Mouse (Mus musculus): ENCODE measurements at regions not wholly inside any gene's neighbourhood (a gene's known extent, or its start where the extent isn't known, plus 50 kb on each side); places are given as distances from the start of the nearest gene placed in this dataset.

- Histone ChIP-seq H3K9me3 (no peaks in the 10 kb centered on the region), H3K4me2 (replicated peaks) (no peak overlapping the region), H3K27ac (no peak overlapping the region), H3K36me3 (no peaks in the 10 kb centered on the region), H3K4me1 (replicated peaks) (no peaks in the 10 kb centered on the region), H3K9ac (replicated peaks) (no peak overlapping the region), H3K27me3 (no peaks in the 10 kb centered on the region), H3K4me3 (replicated peaks) (no peak overlapping the region)
- ATAC-seq: no peak
- WGBS: 80% methylated on average over 10 of the region's 10 CpGs
These were observed 54.0 kb upstream of the Cerkl start for GRCm38 (mm10) chr2:79510485-79511094.

GRCm38 (mm10) chr2:79511108-79511507 is 54.5 kb upstream of the Cerkl start:
- ATAC-seq: no peak
- Histone ChIP-seq H3K4me3 (replicated peaks) (no peak overlapping the region), H3K9ac (replicated peaks) (no peak overlapping the region), H3K4me2 (replicated peaks) (no peak overlapping the region), H3K27me3 (no peaks in the 10 kb centered on the region), H3K27ac (no peak overlapping the region), H3K36me3 (no peaks in the 10 kb centered on the region), H3K4me1 (replicated peaks) (no peaks in the 10 kb centered on the region), H3K9me3 (no peaks in the 10 kb centered on the region)
- WGBS: 84% methylated on average over 6 of the region's 6 CpGs

GRCm38 (mm10) chr2:79511676-79512323 is 55.2 kb upstream of the Cerkl start:
- Histone ChIP-seq H3K36me3 (no peaks in the 10 kb centered on the region), H3K27me3 (no peaks in the 10 kb centered on the region), H3K4me2 (replicated peaks) (0 out of 2 replicates have a peak overlapping the region, but pooled peaks have one; percentile 20), H3K9ac (replicated peaks) (no peak overlapping the region), H3K4me3 (replicated peaks) (no peak overlapping the region), H3K9me3 (no peaks in the 10 kb centered on the region), H3K27ac (no peak overlapping the region), H3K4me1 (replicated peaks) (no peaks in the 10 kb centered on the region)
- WGBS: 27% methylated on average over 11 of the region's 11 CpGs
- no peak for ATAC-seq

- no peaks in the 10 kb centered on the region for H3K27me3 ChIP-seq
- H3K9me3 ChIP-seq: no peaks in the 10 kb centered on the region
- H3K4me2 ChIP-seq (replicated peaks): 0 out of 2 replicates have a peak overlapping the region, but pooled peaks have one; percentile 20
- no peak overlapping the region for H3K4me3 ChIP-seq (replicated peaks)
- WGBS: 65% methylated on average over 2 of the region's 2 CpGs
- no peak for ATAC-seq
- no peak overlapping the region for H3K9ac ChIP-seq (replicated peaks)
- H3K36me3 ChIP-seq: no peaks in the 10 kb centered on the region
- H3K27ac ChIP-seq: no peak overlapping the region
- no peaks in the 10 kb centered on the region for H3K4me1 ChIP-seq (replicated peaks)
These were observed 55.8 kb upstream of the Cerkl start for GRCm38 (mm10) chr2:79512374-79512773.

- H3K9ac ChIP-seq (replicated peaks): no peak overlapping the region
- no peak overlapping the region for H3K4me3 ChIP-seq (replicated peaks)
- H3K4me1 ChIP-seq (replicated peaks): no peaks in the 10 kb centered on the region
- H3K4me2 ChIP-seq (replicated peaks): no peak overlapping the region
- H3K36me3 ChIP-seq: no peaks in the 10 kb centered on the region
- ATAC-seq: no peak
- H3K9me3 ChIP-seq: no peaks in the 10 kb centered on the region
- 67% methylated on average over 3 of the region's 3 CpGs for WGBS
- H3K27me3 ChIP-seq: no peaks in the 10 kb centered on the region
- H3K27ac ChIP-seq: no peak overlapping the region
These were observed 57.1 kb upstream of the Cerkl start for GRCm38 (mm10) chr2:79513726-79514125.

GRCm38 (mm10) chr2:79518046-79518750 is 61.6 kb upstream of the Cerkl start:
- no peak overlapping the region for H3K27ac ChIP-seq
- no peaks in the 10 kb centered on the region for H3K27me3 ChIP-seq
- H3K9me3 ChIP-seq: no peaks in the 10 kb centered on the region
- no peak overlapping the region for H3K4me2 ChIP-seq (replicated peaks)
- no peaks in the 10 kb centered on the region for H3K36me3 ChIP-seq
- WGBS: 81% methylated on average over 8 of the region's 8 CpGs
- no peak overlapping the region for H3K4me3 ChIP-seq (replicated peaks)
- no peaks in the 10 kb centered on the region for H3K4me1 ChIP-seq (replicated peaks)
- H3K9ac ChIP-seq (replicated peaks): no peak overlapping the region
- ATAC-seq: no peak

GRCm38 (mm10) chr2:79519799-79520449 is 63.3 kb upstream of the Cerkl start:
- Histone ChIP-seq H3K27me3 (no peaks in the 10 kb centered on the region), H3K36me3 (no peaks in the 10 kb centered on the region), H3K4me2 (replicated peaks) (no peak overlapping the region), H3K9ac (replicated peaks) (no peak overlapping the region), H3K4me1 (replicated peaks) (no peaks in the 10 kb centered on the region), H3K9me3 (no peaks in the 10 kb centered on the region), H3K4me3 (replicated peaks) (no peak overlapping the region), H3K27ac (no peak overlapping the region)
- ATAC-seq: no peak
- 24% methylated on average over 6 of the region's 6 CpGs for WGBS

GRCm38 (mm10) chr2:79523441-79523840 is 66.9 kb upstream of the Cerkl start:
- no peak for ATAC-seq
- Histone ChIP-seq H3K36me3 (no peaks in the 10 kb centered on the region), H3K9ac (replicated peaks) (no peak overlapping the region), H3K27ac (no peak overlapping the region), H3K4me1 (replicated peaks) (peaks cover 15% of the 10 kb centered on the region), H3K27me3 (no peaks in the 10 kb centered on the region), H3K4me2 (replicated peaks) (no peak overlapping the region), H3K9me3 (no peaks in the 10 kb centered on the region), H3K4me3 (replicated peaks) (no peak overlapping the region)
- WGBS: 92% methylated on average over 4 of the region's 4 CpGs

- H3K9me3 ChIP-seq: no peaks in the 10 kb centered on the region
- H3K4me3 ChIP-seq (replicated peaks): no peak overlapping the region
- no peak overlapping the region for H3K9ac ChIP-seq (replicated peaks)
- no peak overlapping the region for H3K27ac ChIP-seq
- no peaks in the 10 kb centered on the region for H3K27me3 ChIP-seq
- peaks cover 25% of the 10 kb centered on the region for H3K4me1 ChIP-seq (replicated peaks)
- no peak overlapping the region for H3K4me2 ChIP-seq (replicated peaks)
- H3K36me3 ChIP-seq: no peaks in the 10 kb centered on the region
- no peak for ATAC-seq
- WGBS: 18% methylated on average over 5 of the region's 5 CpGs
These were observed 70.9 kb upstream of the Cerkl start for GRCm38 (mm10) chr2:79527529-79527928.

GRCm38 (mm10) chr2:79528347-79528990 is 71.9 kb upstream of the Cerkl start:
- 56% methylated on average over 18 of the region's 18 CpGs for WGBS
- Histone ChIP-seq H3K27ac (peak overlapping the region; percentile 64), H3K36me3 (no peaks in the 10 kb centered on the region), H3K9ac (replicated peaks) (no peak overlapping the region), H3K9me3 (no peaks in the 10 kb centered on the region), H3K4me2 (replicated peaks) (no peak overlapping the region), H3K4me1 (replicated peaks) (peaks cover 25% of the 10 kb centered on the region), H3K4me3 (replicated peaks) (no peak overlapping the region), H3K27me3 (no peaks in the 10 kb centered on the region)
- ATAC-seq: peak; percentile 53

- Histone ChIP-seq H3K9me3 (no peaks in the 10 kb centered on the region), H3K27me3 (no peaks in the 10 kb centered on the region), H3K4me2 (replicated peaks) (no peak overlapping the region), H3K27ac (peak overlapping the region; percentile 64; the same call in 1 of the 2 replicates), H3K4me3 (replicated peaks) (no peak overlapping the region), H3K9ac (replicated peaks) (no peak overlapping the region), H3K4me1 (replicated peaks) (peaks cover 25% of the 10 kb centered on the region), H3K36me3 (no peaks in the 10 kb centered on the region)
- WGBS: 8% methylated on average over 2 of the region's 2 CpGs
- peak; percentile 88 for ATAC-seq
These were observed 72.6 kb upstream of the Cerkl start for GRCm38 (mm10) chr2:79529185-79529584.
